30 mouse cellular contexts compared by ENCODE assay signal in the genomic region with DNA sequence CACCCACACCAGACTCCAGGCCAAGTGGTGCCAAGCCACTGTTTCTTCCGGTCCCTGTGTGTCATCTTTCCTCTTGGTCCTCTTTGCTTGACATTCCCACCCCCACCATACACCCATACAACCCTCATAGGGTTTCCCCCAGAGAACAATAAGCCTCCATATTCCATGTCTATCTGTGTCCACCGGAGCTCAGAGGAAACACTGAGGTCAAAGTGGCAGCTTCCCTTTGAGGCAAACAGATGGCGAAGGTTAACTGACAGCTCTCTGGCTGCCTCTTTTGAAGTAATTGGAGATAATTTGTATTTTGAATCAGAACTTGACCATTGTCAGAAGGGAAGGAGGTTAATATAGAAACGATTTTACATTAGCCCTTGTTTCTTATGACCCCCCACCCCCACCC.
DNase-seq lines count a peak whose midpoint lies in the region; ATAC-seq and TF ChIP-seq lines count a peak whose summit lies in the region.
"Had no signal": no experiment of that assay in that cellular context is flagged by ENCODE, and none has a peak within 500 bp of the region (broad histone marks: within the 10 kb centered on the region; RNA-seq: fewer than 3 reads in every experiment).

No protein-coding gene starts in this region.

- no peak for ATAC-seq in forebrain, embryonic 14.5 days
- no peak for ATAC-seq in embryonic facial prominence, embryonic 11.5 days (replicated peaks; ENCODE audit: insufficient number of reproducible peaks, low FRiP score, low TSS enrichment, low read depth)
- ATAC-seq: activated CD4-positive, CD25-positive, alpha-beta regulatory T cell, adult 4 months; intestine, postnatal 0 days; midbrain, embryonic 13.5 days had no signal

- H3K27ac ChIP-seq in forebrain, embryonic 10.5 days, result peak overlapping the region; percentile 35
- no peak overlapping the region for H3K27ac ChIP-seq in forebrain, embryonic 14.5 days (ENCODE audit: low read depth, low read length)
- H3K27ac ChIP-seq in embryonic facial prominence, embryonic 11.5 days (replicated peaks; ENCODE audit: low read depth, low read length), result no peak overlapping the region
- H3K27ac ChIP-seq: embryonic facial prominence, embryonic 13.5 days; forebrain, embryonic 12.5 days; heart, embryonic 10.5 days; heart, embryonic 15.5 days; lung, embryonic 15.5 days; midbrain, embryonic 13.5 days; stomach, postnatal 0 days had no signal

- no peak overlapping the region for H3K9ac ChIP-seq in forebrain, embryonic 14.5 days (ENCODE audit: low read length)
- no peak overlapping the region for H3K9ac ChIP-seq in embryonic facial prominence, embryonic 11.5 days (replicated peaks; ENCODE audit: low read length)
- H3K9ac ChIP-seq: embryonic facial prominence, embryonic 13.5 days; forebrain, embryonic 12.5 days; heart, embryonic 15.5 days; hindbrain, embryonic 12.5 days; limb, embryonic 13.5 days; lung, embryonic 15.5 days; midbrain, embryonic 13.5 days had no signal

- WGBS in forebrain, embryonic 10.5 days, result 56% methylated on average over 4 of the region's 4 CpGs
- whole genome bisulfite sequencing in forebrain, embryonic 14.5 days, result 53% methylated on average over 4 of the region's 4 CpGs
- 11% methylated on average over 4 of the region's 4 CpGs for WGBS in embryonic facial prominence, embryonic 11.5 days

- H3K36me3 ChIP-seq in forebrain, embryonic 10.5 days (replicated peaks), result no peaks in the 10 kb centered on the region
- H3K36me3 ChIP-seq in forebrain, embryonic 14.5 days (ENCODE audit: control insufficient read depth, insufficient read depth, low read length), result no peaks in the 10 kb centered on the region
- no peaks in the 10 kb centered on the region for H3K36me3 ChIP-seq in embryonic facial prominence, embryonic 11.5 days (replicated peaks; ENCODE audit: control insufficient read depth, insufficient read depth, low read depth, low read length)
- H3K36me3 ChIP-seq: embryonic facial prominence, embryonic 13.5 days; forebrain, embryonic 12.5 days; heart, embryonic 10.5 days; heart, embryonic 15.5 days; hindbrain, embryonic 12.5 days; limb, embryonic 13.5 days; lung, embryonic 15.5 days; midbrain, embryonic 13.5 days had no signal

- H3K27me3 ChIP-seq in forebrain, embryonic 10.5 days (ENCODE audit: poor library complexity, severe bottlenecking), result peaks cover 11% of the 10 kb centered on the region; the same call in 1 of the 2 replicates
- no peaks in the 10 kb centered on the region for H3K27me3 ChIP-seq in forebrain, embryonic 14.5 days (replicated peaks; ENCODE audit: control insufficient read depth, insufficient read depth, low read length)
- no peaks in the 10 kb centered on the region for H3K27me3 ChIP-seq in embryonic facial prominence, embryonic 11.5 days (ENCODE audit: control insufficient read depth, insufficient read depth, low read length)
- H3K27me3 ChIP-seq: embryonic facial prominence, embryonic 13.5 days; heart, embryonic 15.5 days; limb, embryonic 13.5 days; lung, embryonic 15.5 days had no signal

- H3K4me3 ChIP-seq in forebrain, embryonic 10.5 days, result no peak overlapping the region
- no peak overlapping the region for H3K4me3 ChIP-seq in forebrain, embryonic 14.5 days (ENCODE audit: low read depth, low read length)
- no peak overlapping the region for H3K4me3 ChIP-seq in embryonic facial prominence, embryonic 11.5 days (ENCODE audit: low read depth, low read length)
- H3K4me3 ChIP-seq: embryonic facial prominence, embryonic 13.5 days; erythroblast, embryonic 14.5 days; forebrain, embryonic 12.5 days; heart, embryonic 10.5 days; heart, embryonic 15.5 days; hindbrain, embryonic 12.5 days; limb, embryonic 13.5 days; lung, embryonic 15.5 days; midbrain, embryonic 13.5 days had no signal

- no peaks in the 10 kb centered on the region for H3K9me3 ChIP-seq in forebrain, embryonic 10.5 days
- no peaks in the 10 kb centered on the region for H3K9me3 ChIP-seq in forebrain, embryonic 14.5 days (replicated peaks; ENCODE audit: control insufficient read depth, low read length)
- H3K9me3 ChIP-seq in embryonic facial prominence, embryonic 11.5 days (replicated peaks; ENCODE audit: control insufficient read depth, low read length), result no peaks in the 10 kb centered on the region
- H3K9me3 ChIP-seq: embryonic facial prominence, embryonic 13.5 days; forebrain, embryonic 12.5 days; heart, embryonic 10.5 days; heart, embryonic 15.5 days; hindbrain, embryonic 12.5 days; limb, embryonic 13.5 days; lung, embryonic 15.5 days; midbrain, embryonic 13.5 days had no signal

- no peak overlapping the region for H3K4me2 ChIP-seq in forebrain, embryonic 14.5 days (ENCODE audit: low read length)
- no peak overlapping the region for H3K4me2 ChIP-seq in embryonic facial prominence, embryonic 11.5 days (ENCODE audit: low read depth, low read length)
- H3K4me2 ChIP-seq: embryonic facial prominence, embryonic 13.5 days; forebrain, embryonic 12.5 days; heart, embryonic 15.5 days; hindbrain, embryonic 12.5 days; limb, embryonic 13.5 days; liver, embryonic 11.5 days; lung, embryonic 15.5 days; midbrain, embryonic 13.5 days had no signal

- no peak for DNase-seq in forebrain, embryonic 10.5 days (ENCODE audit: extremely low spot score, low spot score)
- no peak for DNase-seq in forebrain, embryonic 14.5 days (ENCODE audit: low spot score)
- peak; percentile 16 for DNase-seq in brain, embryonic 14.5 days (ENCODE audit: low read depth)
- peak; percentile 10 for DNase-seq in embryonic facial prominence, embryonic 11.5 days (ENCODE audit: low spot score)
- DNase-seq in retina, postnatal 1 day, result peak; percentile 65
- no peak for DNase-seq in layer of hippocampus, postnatal 25 days (ENCODE audit: extremely low spot score in 1 of 2, low spot score in 1 of 2)
- DNase-seq in spleen, postnatal 14 days (ENCODE audit: low spot score in 2 of 2), result no peak
- DNase-seq: adrenal gland, adult 2 months; cerebellum, adult 11 months; cerebellum, adult 9-11 months; gastrocnemius, postnatal 14 days; kidney, adult 9 months; kidney, postnatal 10 days; right cerebral cortex, adult 18-20 months; spleen, adult 18-20 months; thymus, adult 18-20 months; thymus, postnatal 36 days had no signal

- no peak for TF ChIP-seq POLR2A in brain, embryonic 14.5 days (IDR thresholded peaks at IDR 0.05; ENCODE audit: borderline replicate concordance, extremely low read depth, insufficient read depth, insufficient read length, poor library complexity, severe bottlenecking)

- TF ChIP-seq CTCF in brain, embryonic 14.5 days (IDR thresholded peaks at IDR 0.05; ENCODE audit: borderline replicate concordance, extremely low read depth, insufficient read depth, insufficient read length), result no peak

- H3K4me1 ChIP-seq in forebrain, embryonic 10.5 days, result peaks cover 33% of the 10 kb centered on the region
- H3K4me1 ChIP-seq in forebrain, embryonic 14.5 days (ENCODE audit: control insufficient read depth, insufficient read depth, low read length), result no peaks in the 10 kb centered on the region; the same call in 1 of the 2 replicates
- no peaks in the 10 kb centered on the region for H3K4me1 ChIP-seq in embryonic facial prominence, embryonic 11.5 days (ENCODE audit: control insufficient read depth, insufficient read depth, low read length)
- H3K4me1 ChIP-seq: heart, embryonic 15.5 days had no signal

Comparison
In these comparisons a context has a peak if more than half of its experiments do, and no peak if none do; other contexts are left out.
1. DNase-seq: peak in brain, embryonic 14.5 days (single experiment), embryonic facial prominence, embryonic 11.5 days (single experiment) and retina, postnatal 1 day (single experiment); none in forebrain, embryonic 10.5 days (single experiment), forebrain, embryonic 14.5 days (single experiment), layer of hippocampus, postnatal 25 days (0 of 2) and spleen, postnatal 14 days (0 of 2).